Mouse (Mus musculus) neutrophil, adult 83 days (primary cell): ENCODE results near the gene Olfr1018. TPM values are rescaled to one million over a fixed set of nuclear protein-coding genes. Genes with fewer than 3 reads are reported as not detected.

Experiments used
- total RNA-seq, 2 experiments: library from RNA; stranded (reverse); gene quantifications; one replicate each; pipeline ENCODE4 v1.2.4; 2023

Gene Olfr1018
- not detected for total RNA-seq

DNA sequence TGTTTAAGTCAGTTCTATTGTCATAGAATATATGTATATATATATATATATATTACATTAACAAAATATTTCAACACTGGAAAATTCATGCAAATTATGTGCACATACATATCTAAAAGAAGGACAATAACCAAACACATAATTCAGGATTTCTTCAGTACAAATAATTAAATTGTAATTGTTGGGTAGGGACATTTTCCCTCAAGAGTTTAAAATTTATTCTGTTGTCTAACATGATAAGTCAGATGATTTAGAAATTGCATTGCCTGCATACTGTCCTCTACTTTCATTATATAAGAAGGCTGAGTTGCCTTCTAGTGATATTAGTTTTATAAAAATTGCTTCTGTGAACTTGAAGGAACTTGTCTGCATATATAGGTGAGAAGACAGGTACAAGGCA lies at the start of gene Olfr1018:
Olfr1018 (plus strand) TSS at position 301 of the 400 bp plus-strand sequence.

DNA sequence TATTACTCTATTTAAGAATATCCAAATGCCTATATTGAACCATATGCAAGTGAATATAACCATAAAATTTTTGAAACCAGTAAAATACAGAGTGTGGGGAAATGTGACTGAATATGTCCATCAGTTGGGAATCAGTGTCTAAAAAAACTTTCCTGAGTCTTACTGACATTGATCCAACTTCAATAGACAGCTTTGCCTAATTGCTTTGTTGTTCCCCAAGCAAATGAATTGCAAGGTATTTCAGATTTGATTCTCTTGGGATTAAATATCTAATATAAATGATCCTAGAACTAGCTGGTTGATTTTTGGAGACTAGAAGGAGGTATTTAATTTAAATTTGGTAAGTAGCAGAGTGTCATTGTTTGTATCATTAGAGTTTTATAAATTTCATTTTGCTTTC lies 45.9 kb upstream of the Olfr1018 start, which contains the start of gene Olfr1014:
Olfr1014 (plus strand) TSS at position 301 of the 400 bp plus-strand sequence.

DNA sequence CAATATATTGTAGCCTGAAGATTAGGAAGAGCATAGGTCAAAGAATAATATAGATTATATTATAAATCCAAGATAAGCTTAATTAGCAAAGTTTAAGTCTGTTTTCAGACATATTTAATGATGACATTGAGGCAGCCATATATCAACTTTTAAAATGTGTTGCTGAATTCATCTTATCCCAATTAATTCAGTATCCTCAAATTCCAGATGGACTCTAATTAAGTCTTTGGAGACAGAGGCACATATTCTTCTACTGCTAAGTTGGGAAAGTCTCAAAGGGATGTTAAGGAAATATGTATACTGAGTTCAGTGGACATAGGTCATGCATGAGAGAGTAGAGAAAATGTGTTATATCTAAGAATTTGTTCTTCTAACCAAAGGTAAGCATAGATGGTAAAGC lies 36.6 kb upstream of the Olfr1018 start, which contains the start of gene Olfr1015:
Olfr1015 (plus strand) TSS at position 301 of the 400 bp plus-strand sequence.

DNA sequence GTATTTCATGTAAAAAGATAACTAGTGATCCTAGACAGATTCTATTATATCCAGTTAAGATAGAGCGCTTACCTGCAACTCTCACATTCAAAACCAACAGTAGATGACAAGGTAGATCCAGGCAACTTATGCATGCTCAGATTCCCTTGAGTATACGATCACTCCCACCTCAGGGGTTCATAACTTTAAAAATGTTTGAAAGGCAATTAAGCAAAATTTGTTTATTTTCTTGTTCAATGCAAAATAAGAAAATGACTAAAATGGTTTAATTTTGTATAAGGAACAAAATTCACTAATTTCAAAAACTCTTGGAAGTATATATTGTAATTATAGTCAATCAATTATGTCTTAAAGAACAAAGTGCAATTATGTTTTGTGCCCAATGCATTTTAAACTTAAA lies 15.8 kb upstream of the Olfr1018 start, which contains the start of gene Olfr1016:
Olfr1016 (minus strand) TSS at position 101 of the 400 bp plus-strand sequence.

DNA sequence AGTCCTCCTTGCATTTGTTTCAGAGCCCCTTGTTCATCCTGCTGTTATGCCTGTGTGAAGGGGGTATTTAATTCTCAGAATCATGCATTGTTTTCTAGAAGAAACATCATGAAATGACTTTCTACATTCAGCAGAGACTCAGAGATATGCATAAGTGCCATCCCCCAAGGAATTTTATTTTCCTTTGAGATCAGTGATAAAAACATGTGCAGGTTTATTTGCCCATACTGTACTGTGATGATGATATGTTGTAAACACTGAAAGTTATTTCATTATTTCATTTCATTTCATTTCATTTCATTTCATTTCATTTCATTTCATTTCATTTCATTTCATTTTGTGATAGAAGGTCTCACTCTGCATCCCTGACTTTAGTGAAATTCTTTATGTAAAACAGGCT lies 27.1 kb downstream of the Olfr1018 start, which contains the start of gene Olfr1019:
Olfr1019 (minus strand) TSS at position 101 of the 400 bp plus-strand sequence.

DNA sequence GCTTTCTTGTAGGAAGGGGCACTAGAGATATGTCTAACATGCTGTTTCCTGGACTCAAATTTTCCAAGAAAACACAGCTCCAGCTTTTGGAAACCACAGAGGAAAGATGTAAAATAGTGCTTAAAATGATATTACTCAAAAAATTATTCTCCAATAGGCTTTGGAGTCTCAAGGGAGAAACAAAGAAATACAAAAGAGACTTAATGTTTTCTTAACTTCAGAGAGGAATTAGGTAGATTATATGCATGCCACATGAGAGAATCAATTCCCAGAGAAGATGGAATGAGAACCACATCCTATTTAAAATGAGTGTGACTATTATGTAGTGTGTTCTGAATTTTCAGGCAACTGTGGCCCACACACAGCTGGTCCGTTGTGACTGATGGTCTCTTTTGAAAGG lies 28.5 kb downstream of the Olfr1018 start, which contains the start of gene Olfr1020:
Olfr1020 (plus strand) TSS at position 301 of the 400 bp plus-strand sequence.

DNA sequence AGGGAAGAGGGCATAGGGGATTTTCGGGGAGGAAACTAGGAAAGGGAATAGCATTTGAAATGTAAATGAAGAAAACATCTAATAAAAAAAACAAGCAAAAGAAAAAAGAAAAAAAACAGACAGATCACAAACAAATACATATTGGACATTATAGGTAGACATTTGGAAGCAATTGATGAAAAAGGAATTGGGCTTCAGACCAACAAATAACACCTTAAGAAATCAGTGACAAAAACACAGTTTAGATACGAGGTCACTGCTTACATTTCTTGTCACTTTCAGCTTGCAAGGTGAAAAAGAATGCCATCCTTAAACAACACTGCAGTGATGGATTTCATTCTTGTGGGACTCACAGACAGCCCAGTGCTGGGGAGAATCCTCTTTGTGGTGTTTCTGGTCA lies 50.0 kb downstream of the Olfr1018 start, which contains the start of gene Olfr1022:
Olfr1022 (plus strand) TSS at position 301 of the 400 bp plus-strand sequence.

Other genes starting within 250 kb of the Olfr1018 start
- not detected for gene Olfr996, start 239.3 kb upstream of the Olfr1018 start, total RNA-seq
- not detected for gene Olfr998, start 229.5 kb upstream of the Olfr1018 start, total RNA-seq
- not detected for gene Olfr1000, start 206.6 kb upstream of the Olfr1018 start, total RNA-seq
- not detected for gene Olfr1002, start 167.8 kb upstream of the Olfr1018 start, total RNA-seq
- gene Olfr154, start 154.0 kb upstream of the Olfr1018 start, total RNA-seq = not detected
- gene Olfr1006, start 139.7 kb upstream of the Olfr1018 start, total RNA-seq = not detected
- not detected for gene Olfr1008, start 129.0 kb upstream of the Olfr1018 start, total RNA-seq
- not detected for gene Olfr1009, start 103.1 kb upstream of the Olfr1018 start, total RNA-seq
- not detected for gene Olfr1012, start 55.7 kb upstream of the Olfr1018 start, total RNA-seq
- not detected for gene Olfr1013, start 51.4 kb upstream of the Olfr1018 start, total RNA-seq
- not detected for gene Olfr1014, start 45.8 kb upstream of the Olfr1018 start, total RNA-seq
- gene Olfr1015, start 36.5 kb upstream of the Olfr1018 start, total RNA-seq = not detected
- not detected for gene Olfr1016, start 15.9 kb upstream of the Olfr1018 start, total RNA-seq
- gene Olfr1019, start 27.0 kb downstream of the Olfr1018 start, total RNA-seq = not detected
- not detected for gene Olfr1020, start 28.6 kb downstream of the Olfr1018 start, total RNA-seq
- not detected for gene Olfr1022, start 50.1 kb downstream of the Olfr1018 start, total RNA-seq
- not detected for gene Olfr1023, start 67.2 kb downstream of the Olfr1018 start, total RNA-seq
- not detected for gene Olfr1024, start 86.6 kb downstream of the Olfr1018 start, total RNA-seq
- gene Olfr1025-ps1, start 96.7 kb downstream of the Olfr1018 start, total RNA-seq = not detected
- gene Olfr1026, start 103.1 kb downstream of the Olfr1018 start, total RNA-seq = not detected
- gene Olfr1028, start 132.0 kb downstream of the Olfr1018 start, total RNA-seq = not detected
- not detected for gene Olfr1029, start 155.4 kb downstream of the Olfr1018 start, total RNA-seq
- not detected for gene Olfr1030, start 160.8 kb downstream of the Olfr1018 start, total RNA-seq
- gene Olfr1031, start 171.8 kb downstream of the Olfr1018 start, total RNA-seq = not detected
- not detected for gene Olfr1032, start 187.1 kb downstream of the Olfr1018 start, total RNA-seq
- gene Olfr1033, start 202.2 kb downstream of the Olfr1018 start, total RNA-seq = not detected
- gene Olfr1034, start 227.4 kb downstream of the Olfr1018 start, total RNA-seq = not detected